Mouse (Mus musculus) limb, embryonic 13.5 days (tissue): ENCODE data around the gene Tnfaip8l1. TPM values are rescaled to one million over a fixed set of nuclear protein-coding genes. Genes with fewer than 3 reads are reported as not detected.

Experiments
- ATAC-seq: fragments of 200-750 bp; cut with Nextera tagmentation; 2 replicates; pipeline ENCODE4 v1.8.0; 2017; ENCODE audit warnings: low read depth, moderate number of reproducible peaks, moderate TSS enrichment; ENCODE audit not compliant: low FRiP score
- H3K27ac ChIP-seq: fragments of 300-500 bp; sonication (generic); 2 replicates; pipeline ENCODE4 v1.5.1; 2015; ENCODE audit warnings: inconsistent platforms, mild to moderate bottlenecking, moderate library complexity
- H3K27me3 ChIP-seq: fragments of 300-500 bp; sonication (generic); 2 replicates; pipeline ENCODE4 v1.6.1; 2015; ENCODE audit warnings: mild to moderate bottlenecking, inconsistent platforms
- H3K36me3 ChIP-seq: fragments of 300-500 bp; sonication (generic); 2 replicates; pipeline ENCODE4 v1.6.1; 2015; ENCODE audit warnings: inconsistent platforms, mild to moderate bottlenecking, moderate library complexity
- H3K4me1 ChIP-seq: fragments of 300-500 bp; sonication (generic); 2 replicates; pipeline ENCODE4 v1.6.1; 2015; ENCODE audit warnings: inconsistent platforms
- H3K4me2 ChIP-seq: fragments of 300-500 bp; sonication (generic); replicated peaks from 2 replicates; pipeline ENCODE4 v1.6.1; 2015; ENCODE audit warnings: inconsistent platforms, mild to moderate bottlenecking, moderate library complexity
- H3K4me3 ChIP-seq: fragments of 300-500 bp; sonication (generic); 2 replicates; pipeline ENCODE4 v1.5.1; 2015; ENCODE audit warnings: moderate library complexity, mild to moderate bottlenecking, inconsistent platforms
- H3K9ac ChIP-seq: fragments of 300-500 bp; sonication (generic); 2 replicates; pipeline ENCODE4 v1.6.1; 2015; ENCODE audit warnings: mild to moderate bottlenecking, inconsistent platforms
- H3K9me3 ChIP-seq: fragments of 300-500 bp; sonication (generic); 2 replicates; pipeline ENCODE4 v1.6.1; 2016; ENCODE audit warnings: inconsistent platforms
- WGBS: fragments of 180-500 bp; shearing (Covaris S2); methylation state at CpG from one replicate; pipeline ENCODE4 v1.1.7; 2015; 5-methylcytosine and 5-hydroxymethylcytosine counted together
- polyA plus RNA-seq: library from polyadenylated mRNA; unstranded; fragments of >200 nt; fragmentation: Nextera tagmentation; extraction: Ambion mirVana; gene quantifications from 2 replicates; pipeline ENCODE4 v1.2.1, GENCODE M21; 2015

Tnfaip8l1 gene
- polyA plus RNA-seq, 1 experiment from 2014 or later: 11.3 TPM

DNA sequence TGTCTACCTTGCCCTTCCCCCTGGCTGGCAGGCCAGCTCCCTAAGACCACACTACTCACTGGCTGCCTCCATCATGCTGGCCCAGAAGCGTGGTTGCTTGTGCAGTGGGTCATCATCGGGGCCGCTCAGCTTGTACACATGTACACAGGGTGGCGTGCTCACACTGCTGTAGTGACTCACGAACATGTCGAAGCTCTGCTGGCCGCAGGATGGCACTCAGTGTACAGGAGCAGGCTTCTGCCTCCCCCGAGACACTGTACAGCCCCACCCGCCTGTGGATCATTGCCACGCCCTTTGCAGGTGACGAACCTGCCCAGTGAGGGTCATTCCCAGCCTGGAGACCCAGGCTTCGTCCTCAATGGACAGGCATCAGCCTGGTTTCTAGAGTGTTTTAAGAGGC lies 32.1 kb downstream of the Tnfaip8l1 start:
- no peak overlapping the region for H3K9ac ChIP-seq
- 92% methylated on average over 12 of the region's 12 CpGs for WGBS
- no peak overlapping the region for H3K27ac ChIP-seq
- H3K4me1 ChIP-seq: no peaks in the 10 kb centered on the region
- H3K9me3 ChIP-seq: peaks cover 4% of the 10 kb centered on the region; the same call in 1 of the 2 replicates
- H3K36me3 ChIP-seq: peaks cover 98% of the 10 kb centered on the region
- ATAC-seq: no peak
- no peak overlapping the region for H3K4me3 ChIP-seq
- H3K27me3 ChIP-seq: no peaks in the 10 kb centered on the region
- H3K4me2 ChIP-seq: no peak overlapping the region

DNA sequence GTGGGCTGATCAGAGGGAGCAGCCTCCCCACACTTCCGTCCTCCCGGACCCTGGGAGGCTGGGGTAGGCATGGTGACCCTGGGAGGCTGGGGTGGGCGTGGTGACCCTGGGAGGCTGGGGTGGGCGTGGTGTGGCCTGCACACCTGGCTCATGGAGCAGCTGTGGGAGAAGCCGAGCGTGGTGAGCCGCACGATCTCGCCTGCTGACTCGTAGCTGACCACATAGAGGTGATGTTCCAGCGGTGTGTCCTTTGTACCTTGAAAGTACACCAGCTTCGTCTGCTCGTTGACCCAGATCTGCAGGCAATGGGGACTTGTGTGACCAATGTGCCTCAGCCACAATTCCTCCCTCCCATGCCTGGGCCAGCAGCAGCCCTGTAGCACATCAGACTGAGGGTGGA lies 32.5 kb downstream of the Tnfaip8l1 start:
- peaks cover 94% of the 10 kb centered on the region for H3K36me3 ChIP-seq
- H3K27ac ChIP-seq: no peak overlapping the region

DNA sequence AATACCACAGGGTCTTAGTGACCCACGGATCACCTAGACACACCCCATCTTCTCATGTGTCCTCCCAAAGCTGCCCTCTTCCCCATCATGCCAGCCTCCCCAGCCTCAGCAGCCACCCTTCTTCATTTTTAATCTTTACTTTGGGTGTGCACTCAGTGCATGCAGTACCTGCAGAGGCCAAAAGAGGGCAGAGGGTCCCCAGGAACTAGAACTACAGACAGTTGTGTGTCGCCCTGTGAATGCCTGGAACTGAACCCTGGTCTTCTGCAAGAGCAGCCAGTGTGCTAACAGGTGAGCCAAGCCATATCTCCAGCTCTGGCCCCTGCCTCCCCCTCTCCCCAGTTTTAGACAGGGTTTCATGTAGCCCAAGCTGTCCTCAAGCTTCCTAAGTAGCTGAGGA lies 34.6 kb downstream of the Tnfaip8l1 start:
- Histone ChIP-seq H3K4me2 (no peak overlapping the region), H3K27ac (no peak overlapping the region), H3K4me1 (no peaks in the 10 kb centered on the region), H3K9ac (no peak overlapping the region), H3K9me3 (peaks cover 4% of the 10 kb centered on the region; the same call in 1 of the 2 replicates), H3K36me3 (peaks cover 88% of the 10 kb centered on the region), H3K4me3 (no peak overlapping the region), H3K27me3 (no peaks in the 10 kb centered on the region)
- no peak for ATAC-seq
- 61% methylated on average over 2 of the region's 2 CpGs for WGBS

More for the DNA sequence above, 32.5 kb downstream of the Tnfaip8l1 start:
- Histone ChIP-seq H3K27me3 (no peaks in the 10 kb centered on the region), H3K9me3 (peaks cover 4% of the 10 kb centered on the region; the same call in 1 of the 2 replicates), H3K4me3 (no peak overlapping the region), H3K4me2 (no peak overlapping the region), H3K4me1 (no peaks in the 10 kb centered on the region), H3K9ac (no peak overlapping the region)
- WGBS: 87% methylated on average over 13 of the region's 13 CpGs
- no peak for ATAC-seq

DNA sequence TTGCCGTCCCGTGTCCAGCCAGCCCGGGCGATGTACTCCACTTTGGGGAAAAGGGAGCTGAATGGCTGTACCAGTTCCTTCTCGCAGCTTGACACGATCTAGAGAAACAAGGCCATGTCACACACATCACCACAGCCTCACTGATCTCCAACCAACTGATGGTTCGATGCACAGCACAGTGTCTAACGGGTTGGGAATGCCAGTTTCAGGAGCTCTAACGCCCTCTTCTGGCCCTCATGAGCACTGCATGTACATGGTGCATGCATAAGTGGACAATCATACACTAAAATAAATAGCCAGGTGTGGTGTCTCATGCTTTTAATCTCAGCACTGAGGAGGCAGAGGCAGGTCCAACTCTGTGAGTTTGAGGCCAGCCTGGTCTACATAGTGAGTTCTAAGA lies 38.3 kb downstream of the Tnfaip8l1 start:
- peaks cover 4% of the 10 kb centered on the region; the same call in 1 of the 2 replicates for H3K9me3 ChIP-seq
- no peak overlapping the region for H3K27ac ChIP-seq
- no peak for ATAC-seq
- H3K4me1 ChIP-seq: no peaks in the 10 kb centered on the region
- no peak overlapping the region for H3K4me3 ChIP-seq
- no peaks in the 10 kb centered on the region for H3K27me3 ChIP-seq
- 88% methylated on average over 9 of the region's 9 CpGs for WGBS
- H3K36me3 ChIP-seq: peaks cover 90% of the 10 kb centered on the region
- H3K4me2 ChIP-seq: no peak overlapping the region
- no peak overlapping the region for H3K9ac ChIP-seq

DNA sequence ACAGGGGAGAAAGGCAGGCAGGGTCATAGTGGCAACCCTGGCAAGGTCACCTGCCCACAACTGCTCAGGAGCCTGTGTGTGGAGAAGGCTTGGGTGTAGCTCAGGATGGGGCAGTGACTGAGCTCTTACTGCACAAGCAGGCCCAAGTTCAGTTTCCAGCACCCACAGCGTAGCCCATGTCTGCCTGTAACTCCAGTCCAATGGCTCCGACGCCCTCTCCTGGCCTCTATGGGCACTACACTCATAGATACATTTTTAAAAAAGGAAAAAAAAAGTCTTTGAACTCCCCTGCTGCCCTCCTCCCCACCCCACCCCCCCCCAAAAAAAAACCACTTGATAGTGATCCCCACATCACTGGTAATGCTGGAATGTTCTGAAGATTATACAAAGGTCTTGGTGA lies 39.4 kb downstream of the Tnfaip8l1 start:
- Histone ChIP-seq H3K4me2 (no peak overlapping the region), H3K9ac (no peak overlapping the region), H3K36me3 (peaks cover 90% of the 10 kb centered on the region), H3K4me3 (no peak overlapping the region), H3K9me3 (peaks cover 4% of the 10 kb centered on the region; the same call in 1 of the 2 replicates), H3K27ac (no peak overlapping the region), H3K27me3 (no peaks in the 10 kb centered on the region), H3K4me1 (no peaks in the 10 kb centered on the region)
- 66% methylated on average over 3 of the region's 3 CpGs for WGBS
- no peak for ATAC-seq

DNA sequence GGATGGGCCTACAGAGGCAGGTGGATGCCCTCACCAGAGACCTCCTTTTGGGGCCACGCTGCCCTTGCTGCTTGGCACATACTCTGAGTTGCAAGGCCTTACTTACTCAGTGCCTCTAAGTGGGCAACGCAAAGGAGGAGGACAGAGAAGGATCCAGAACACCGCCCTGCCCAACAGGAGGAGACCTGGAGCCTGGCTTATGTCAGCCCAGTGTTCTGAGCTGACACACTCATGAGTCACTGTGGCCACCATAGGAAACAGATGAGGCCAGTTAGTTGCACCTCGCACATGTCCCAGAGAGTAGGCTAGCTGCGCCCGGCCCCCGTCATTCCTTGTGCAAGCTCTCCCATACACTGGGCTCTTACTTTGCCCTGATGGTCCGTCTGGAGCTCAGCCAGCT lies 40.2 kb downstream of the Tnfaip8l1 start:
- Histone ChIP-seq H3K4me3 (no peak overlapping the region), H3K27me3 (no peaks in the 10 kb centered on the region), H3K4me2 (no peak overlapping the region), H3K4me1 (no peaks in the 10 kb centered on the region), H3K9ac (no peak overlapping the region), H3K27ac (no peak overlapping the region), H3K36me3 (peaks cover 90% of the 10 kb centered on the region), H3K9me3 (no peaks in the 10 kb centered on the region)
- WGBS: 94% methylated on average over 8 of the region's 8 CpGs
- no peak for ATAC-seq

DNA sequence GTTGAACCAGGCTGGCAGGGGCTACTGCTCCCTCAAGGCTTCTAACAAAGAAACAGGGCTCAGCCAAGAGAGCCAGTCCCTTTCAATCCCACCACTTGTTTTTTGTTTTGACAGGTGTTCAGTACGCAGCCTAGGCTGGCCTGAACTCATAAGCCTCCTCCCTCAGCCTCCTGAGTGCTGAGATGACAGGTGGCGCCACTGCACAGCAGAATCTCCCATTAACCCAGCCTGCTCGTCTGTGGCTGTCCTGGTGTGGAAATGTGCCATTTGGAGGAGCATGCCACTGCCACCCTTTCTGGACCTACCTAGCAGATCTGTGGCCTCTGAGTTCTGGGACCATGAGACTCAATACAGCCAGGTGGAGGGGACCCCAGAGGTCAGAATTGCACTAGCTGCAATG lies 41.5 kb downstream of the Tnfaip8l1 start:
- H3K4me2 ChIP-seq: no peak overlapping the region
- no peak for ATAC-seq
- WGBS: 66% methylated on average over 3 of the region's 3 CpGs
- peaks cover 90% of the 10 kb centered on the region for H3K36me3 ChIP-seq
- H3K4me3 ChIP-seq: no peak overlapping the region
- no peak overlapping the region for H3K27ac ChIP-seq
- H3K9ac ChIP-seq: no peak overlapping the region
- H3K9me3 ChIP-seq: no peaks in the 10 kb centered on the region
- H3K4me1 ChIP-seq: no peaks in the 10 kb centered on the region
- no peaks in the 10 kb centered on the region for H3K27me3 ChIP-seq

DNA sequence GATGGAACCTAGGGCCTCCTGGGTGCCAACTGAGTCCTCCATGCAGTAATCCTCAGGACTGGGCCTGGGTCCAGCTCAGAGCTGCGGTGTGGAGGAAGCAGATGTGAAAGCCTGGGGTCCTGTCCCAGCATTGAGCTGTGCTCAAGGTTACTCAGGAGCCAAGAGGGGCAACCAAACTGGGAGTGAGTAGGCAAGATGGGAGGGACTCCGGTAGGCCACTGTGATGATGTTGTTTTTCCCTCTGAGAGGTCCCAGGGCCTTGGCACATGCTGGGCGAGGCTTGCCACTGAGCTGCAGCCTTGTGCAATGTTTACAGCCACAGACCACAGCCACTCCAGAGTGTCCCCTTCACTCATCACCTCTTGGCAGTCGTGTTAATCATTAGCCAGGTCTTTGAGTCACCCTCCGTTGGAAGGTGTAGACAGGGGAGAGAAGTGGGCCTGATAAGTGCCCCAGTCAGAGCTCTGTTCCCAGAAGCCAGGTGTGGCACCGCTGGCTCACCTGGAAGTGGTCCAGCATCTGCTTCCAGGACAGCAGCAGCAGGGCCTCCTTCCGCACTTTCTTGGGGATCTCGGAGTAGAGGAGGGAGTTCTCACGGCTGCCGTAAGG lies 44.1 kb downstream of the Tnfaip8l1 start:
- H3K4me1 ChIP-seq: no peaks in the 10 kb centered on the region
- H3K9me3 ChIP-seq: no peaks in the 10 kb centered on the region
- H3K4me2 ChIP-seq: no peak overlapping the region
- no peak for ATAC-seq
- no peaks in the 10 kb centered on the region for H3K27me3 ChIP-seq
- 90% methylated on average over 10 of the region's 10 CpGs for WGBS
- H3K27ac ChIP-seq: no peak overlapping the region
- H3K4me3 ChIP-seq: no peak overlapping the region
- H3K36me3 ChIP-seq: peaks cover 100% of the 10 kb centered on the region
- no peak overlapping the region for H3K9ac ChIP-seq

DNA sequence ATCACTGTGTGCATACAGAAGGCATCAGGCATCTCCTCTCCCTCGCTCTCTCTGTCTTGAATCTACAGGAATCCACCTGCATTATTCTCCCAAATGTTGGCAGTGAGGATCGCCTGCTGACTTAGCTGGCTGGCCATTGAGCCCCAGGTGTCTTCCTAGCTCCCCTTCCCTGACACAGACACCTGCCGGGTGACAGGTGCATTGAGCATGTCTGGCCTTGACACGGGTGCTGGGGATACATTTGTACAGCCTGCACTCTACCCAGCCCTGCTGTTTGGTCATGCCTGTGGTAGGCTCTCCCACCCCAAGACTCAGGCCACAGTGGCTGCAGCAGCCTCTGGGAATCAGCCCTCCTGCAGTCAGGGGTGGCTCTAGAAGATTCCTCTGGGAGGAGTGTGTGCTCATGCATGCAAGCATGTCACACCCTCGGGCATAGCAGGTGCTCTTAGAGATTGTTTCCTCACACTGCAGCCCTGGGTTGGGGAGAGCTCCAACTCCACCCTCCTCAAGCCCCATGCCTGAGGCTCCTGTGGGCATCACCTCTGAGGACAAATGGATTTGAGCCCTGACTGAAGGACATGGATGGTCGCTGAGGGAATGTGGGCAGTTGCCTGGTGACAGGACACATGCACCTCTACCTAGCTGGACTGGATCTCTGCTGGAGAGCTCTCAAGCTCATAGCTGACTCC lies 44.9 kb downstream of the Tnfaip8l1 start:
- Histone ChIP-seq H3K36me3 (peaks cover 98% of the 10 kb centered on the region), H3K4me1 (no peaks in the 10 kb centered on the region), H3K27ac (no peak overlapping the region), H3K9ac (no peak overlapping the region), H3K4me2 (no peak overlapping the region), H3K4me3 (no peak overlapping the region), H3K9me3 (no peaks in the 10 kb centered on the region), H3K27me3 (no peaks in the 10 kb centered on the region)
- 81% methylated on average over 6 of the region's 6 CpGs for WGBS
- ATAC-seq: no peak

DNA sequence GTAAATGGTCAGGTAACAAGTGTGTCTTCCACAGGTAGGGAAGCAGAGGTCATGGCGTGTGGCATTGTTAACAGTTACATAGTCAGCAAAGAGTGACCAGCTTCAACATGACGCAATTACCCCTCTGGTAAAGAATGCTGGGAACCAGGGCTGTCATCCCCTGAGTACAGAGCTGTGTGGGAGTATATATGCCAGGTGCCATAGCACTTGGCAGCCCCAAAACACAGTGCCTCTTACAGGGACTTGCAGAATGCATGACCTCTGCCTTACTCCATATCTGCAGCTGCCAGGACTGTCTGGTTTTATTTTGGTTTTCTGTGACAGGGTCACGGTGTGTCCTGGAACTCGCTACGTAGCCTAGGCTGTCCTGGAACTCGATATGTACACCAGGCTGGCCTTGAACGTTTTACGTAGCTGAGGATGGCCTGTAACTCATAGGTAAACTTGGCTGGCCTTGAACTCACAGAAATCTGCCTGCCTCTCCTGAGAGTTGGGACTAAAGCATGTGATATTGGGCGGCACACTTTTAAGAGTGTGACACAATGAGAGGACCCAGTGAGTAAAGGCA lies 45.8 kb downstream of the Tnfaip8l1 start:
- H3K4me3 ChIP-seq: no peak overlapping the region
- H3K9me3 ChIP-seq: no peaks in the 10 kb centered on the region
- ATAC-seq: no peak
- H3K4me2 ChIP-seq: no peak overlapping the region
- peaks cover 89% of the 10 kb centered on the region for H3K36me3 ChIP-seq
- no peak overlapping the region for H3K9ac ChIP-seq
- no peaks in the 10 kb centered on the region for H3K27me3 ChIP-seq
- 91% methylated on average over 9 of the region's 9 CpGs for WGBS
- no peaks in the 10 kb centered on the region for H3K4me1 ChIP-seq
- no peak overlapping the region for H3K27ac ChIP-seq

DNA sequence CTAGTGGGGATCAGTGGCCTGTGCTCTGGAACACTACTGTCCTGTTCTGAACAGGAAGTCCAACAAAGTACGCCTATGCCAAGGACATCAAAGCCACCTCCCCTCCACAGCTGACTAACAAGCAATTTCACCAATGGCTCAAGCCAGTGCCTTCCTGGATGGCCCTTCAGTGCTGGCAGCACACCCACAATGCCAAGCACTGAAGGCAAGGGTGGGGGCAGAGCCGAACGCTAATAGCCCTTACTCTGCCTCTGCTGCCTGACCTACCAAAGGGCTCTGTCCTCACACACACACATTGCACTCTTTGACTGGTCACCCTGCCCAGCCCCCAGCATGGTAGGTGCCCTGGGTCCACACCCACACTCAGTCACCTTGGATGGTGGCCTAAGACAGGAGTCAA lies 46.5 kb downstream of the Tnfaip8l1 start:
- H3K4me1 ChIP-seq: no peaks in the 10 kb centered on the region
- no peaks in the 10 kb centered on the region for H3K9me3 ChIP-seq
- H3K4me2 ChIP-seq: no peak overlapping the region
- peaks cover 81% of the 10 kb centered on the region for H3K36me3 ChIP-seq
- 92% methylated on average over 3 of the region's 3 CpGs for WGBS
- ATAC-seq: no peak
- no peak overlapping the region for H3K27ac ChIP-seq
- no peak overlapping the region for H3K9ac ChIP-seq
- H3K4me3 ChIP-seq: no peak overlapping the region
- no peaks in the 10 kb centered on the region for H3K27me3 ChIP-seq

DNA sequence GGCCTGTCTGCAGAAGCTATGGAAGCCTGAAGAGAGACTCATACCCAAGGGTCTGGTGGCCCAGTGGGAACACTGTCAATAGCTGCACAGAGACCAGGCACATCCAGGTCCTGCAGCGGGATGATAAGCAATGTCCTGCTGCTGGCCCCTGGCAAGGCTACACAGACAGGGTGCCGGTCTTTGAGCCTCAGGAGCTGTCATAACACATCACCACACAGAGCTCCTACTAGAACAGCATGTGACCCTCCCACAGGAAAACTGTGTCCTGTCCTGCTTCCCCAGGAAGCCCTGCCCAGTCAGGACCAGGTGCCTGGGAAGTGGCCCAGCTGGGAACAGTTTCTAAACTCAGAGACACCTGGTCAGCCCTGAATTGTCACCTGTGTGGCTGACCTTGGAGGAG lies 48.8 kb downstream of the Tnfaip8l1 start:
- Histone ChIP-seq H3K36me3 (peaks cover 72% of the 10 kb centered on the region), H3K9me3 (no peaks in the 10 kb centered on the region), H3K4me2 (no peak overlapping the region), H3K4me1 (no peaks in the 10 kb centered on the region), H3K27me3 (no peaks in the 10 kb centered on the region), H3K27ac (no peak overlapping the region), H3K9ac (no peak overlapping the region), H3K4me3 (no peak overlapping the region)
- no peak for ATAC-seq
- 92% methylated on average over 2 of the region's 2 CpGs for WGBS
